Comparison of ENCODE assay signal across 16 mouse cellular contexts in genomic region chr1:155184191-155184590, GRCm38 (mm10).
"Had no signal": no experiment of that assay in that cellular context is flagged by ENCODE, and none has a peak within 500 bp of the region (broad histone marks: within the 10 kb centered on the region; RNA-seq: fewer than 3 reads in every experiment).

No protein-coding gene starts in this region.

- H3K27me3 ChIP-seq: neural tube, embryonic 13.5 days; neural tube, embryonic 15.5 days; stomach, embryonic 15.5 days had no signal

- H3K4me1 ChIP-seq: neural tube, embryonic 13.5 days; neural tube, embryonic 15.5 days; stomach, embryonic 15.5 days had no signal

- H3K4me2 ChIP-seq: neural tube, embryonic 13.5 days; neural tube, embryonic 15.5 days; stomach, embryonic 15.5 days had no signal

- H3K9me3 ChIP-seq: neural tube, embryonic 13.5 days; neural tube, embryonic 15.5 days; stomach, embryonic 15.5 days had no signal

- H3K27ac ChIP-seq: neural tube, embryonic 13.5 days; neural tube, embryonic 15.5 days; stomach, embryonic 15.5 days; stomach, postnatal 0 days had no signal

- H3K9ac ChIP-seq: neural tube, embryonic 13.5 days; neural tube, embryonic 15.5 days; stomach, embryonic 15.5 days had no signal

- H3K4me3 ChIP-seq: neural tube, embryonic 13.5 days; neural tube, embryonic 15.5 days; stomach, embryonic 15.5 days had no signal

- DNase-seq: retina, postnatal 1 day; right cerebral cortex, adult 18-20 months; right cerebral cortex, postnatal 14 days; right cerebral cortex, postnatal 25 days; right cerebral cortex, postnatal 4 days; spleen, adult 18-20 months; thymus, adult 18-20 months; thymus, adult 2 months; thymus, postnatal 14 days; thymus, postnatal 25 days; thymus, postnatal 36 days; thymus, postnatal 4 days had no signal
